Mouse (Mus musculus) brown adipose tissue, adult 24 weeks (tissue): Measurements from ENCODE around the gene Tmem185b. TPM values are rescaled to one million over a fixed set of nuclear protein-coding genes. Genes with fewer than 3 reads are reported as not detected.
A peak's percentile ranks its signal among the peaks of the same experiment; 100 is the strongest.

Experiments used
- H3K27ac ChIP-seq: fragments of 200-500 bp; replicated peaks from 2 replicates; pipeline ENCODE4 v1.5.1; 2012; ENCODE audit warnings: low read depth, mild to moderate bottlenecking, low read length
- H3K4me1 ChIP-seq: fragments of 200-500 bp; 2 replicates; pipeline ENCODE4 v1.6.1; 2012; ENCODE audit warnings: low read length, mixed read lengths; ENCODE audit not compliant: control insufficient read depth, insufficient read depth, insufficient read length
- H3K4me3 ChIP-seq: fragments of 200-500 bp; 2 replicates; pipeline ENCODE4 v1.5.1; 2012; ENCODE audit warnings: low read depth, mild to moderate bottlenecking, low read length, moderate library complexity; ENCODE audit not compliant: insufficient read depth
- polyA plus RNA-seq: library from polyadenylated mRNA; stranded (reverse); fragments of >200 nt; gene quantifications from 2 replicates; pipeline ENCODE4 v1.2.4, GENCODE M21; 2012; ENCODE audit not compliant: missing spikeins, insufficient read depth, insufficient read length

Gene Tmem185b
- polyA plus RNA-seq, 1 experiment, result 5.9 TPM

DNA sequence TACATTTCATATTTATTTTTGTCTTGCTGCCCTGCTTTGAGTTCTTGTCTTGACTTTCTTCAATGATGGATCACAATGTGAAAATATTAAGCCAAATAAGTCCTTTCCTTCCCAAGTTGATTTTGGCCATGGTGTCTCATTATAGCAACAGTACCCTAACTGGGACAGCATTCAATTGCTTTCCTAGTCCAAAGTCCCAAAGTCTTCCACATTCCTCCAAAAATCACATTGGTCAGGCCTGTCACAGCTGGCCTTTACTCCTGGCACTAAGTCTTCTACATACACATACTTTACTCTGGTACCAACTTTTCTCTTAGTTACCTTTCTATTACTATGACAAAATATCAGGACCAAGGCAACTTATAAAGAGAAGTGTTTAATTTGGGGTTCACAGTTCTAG is 7.2 kb upstream of the Tmem185b start:
- Histone ChIP-seq H3K4me3 (no peak overlapping the region), H3K4me1 (no peaks in the 10 kb centered on the region), H3K27ac (no peak overlapping the region)

DNA sequence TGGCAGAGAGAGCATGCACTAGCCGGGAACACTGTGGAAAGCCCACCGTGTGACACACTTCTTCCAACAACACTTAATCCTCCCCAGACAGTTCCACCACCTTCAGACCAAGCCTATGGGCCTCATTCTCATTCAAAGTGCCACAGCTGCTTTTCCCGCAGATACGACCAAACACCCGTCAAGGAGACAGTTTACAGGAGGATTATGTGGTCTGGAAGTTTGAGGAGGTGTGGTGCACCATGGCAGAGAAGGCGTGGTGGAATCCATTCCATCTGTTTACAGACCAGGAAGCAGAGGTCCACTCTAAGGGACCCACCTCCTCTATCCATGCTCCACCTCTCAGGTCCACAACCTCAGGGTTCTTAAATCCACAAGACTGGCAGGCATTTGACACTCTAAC is 6.7 kb upstream of the Tmem185b start:
- Histone ChIP-seq H3K4me1 (no peaks in the 10 kb centered on the region), H3K4me3 (no peak overlapping the region), H3K27ac (no peak overlapping the region)

DNA sequence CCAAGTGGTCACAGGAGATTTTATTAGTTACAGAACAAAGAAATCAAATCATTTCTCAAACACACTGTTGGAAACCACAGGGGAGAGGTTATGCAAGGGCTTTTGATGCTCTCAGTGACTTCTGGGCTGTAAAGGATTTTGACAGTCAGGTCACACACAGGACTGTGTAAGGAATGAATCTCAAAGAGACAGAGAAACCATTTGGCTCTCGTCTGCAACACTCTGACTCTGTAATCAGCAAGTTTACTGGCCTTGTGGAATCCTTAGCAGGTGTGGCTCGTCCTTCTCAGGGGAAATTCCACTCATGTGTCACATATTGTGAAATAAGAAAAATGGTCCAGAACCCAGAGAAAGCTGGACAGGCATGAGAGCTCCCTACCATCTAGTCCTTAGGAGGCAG is 4.9 kb upstream of the Tmem185b start:
- no peak overlapping the region for H3K27ac ChIP-seq
- H3K4me1 ChIP-seq, result peaks cover 7% of the 10 kb centered on the region; the same call in 1 of the 2 replicates
- no peak overlapping the region for H3K4me3 ChIP-seq

DNA sequence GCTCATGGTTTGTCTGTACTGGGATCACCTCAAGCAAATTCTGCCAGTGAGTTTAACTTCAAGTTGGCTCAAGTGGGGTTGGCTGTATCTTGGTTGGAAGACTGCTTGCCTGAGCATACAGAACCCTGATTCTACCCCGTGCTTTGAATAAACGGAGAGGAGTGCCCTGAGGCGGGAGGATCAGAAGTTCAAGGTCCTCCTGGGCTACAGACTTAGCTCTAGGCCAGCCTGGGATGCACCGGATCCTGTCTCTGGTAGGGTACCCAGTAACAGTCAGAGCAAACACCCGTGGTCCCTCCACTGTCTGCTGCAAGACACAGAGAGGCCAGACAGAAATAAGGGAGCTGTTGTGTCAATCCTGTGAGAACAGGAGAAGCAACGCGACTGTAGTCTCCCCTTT is 4.3 kb upstream of the Tmem185b start:
- H3K4me1 ChIP-seq, result peaks cover 10% of the 10 kb centered on the region
- no peak overlapping the region for H3K27ac ChIP-seq

DNA sequence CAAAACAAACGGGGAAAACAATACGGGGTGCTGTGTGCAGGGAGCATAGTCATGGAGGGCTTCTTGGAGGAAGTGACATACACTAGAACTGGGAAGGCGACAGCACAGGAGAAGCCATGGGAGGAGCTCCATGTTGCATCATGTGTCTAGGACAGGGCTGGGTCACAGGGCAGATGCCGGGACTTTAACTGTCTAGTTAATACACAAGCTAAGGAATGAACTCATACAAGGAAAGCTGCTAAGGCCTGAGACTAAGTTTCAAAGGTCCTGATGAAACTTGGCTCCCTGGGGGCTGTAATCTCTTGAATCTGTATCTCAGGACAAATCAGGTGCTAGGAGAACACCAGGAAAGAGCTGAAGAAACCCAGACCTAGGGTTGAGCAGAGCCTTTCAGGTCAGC is 3.2 kb upstream of the Tmem185b start:
- H3K4me3 ChIP-seq, result no peak overlapping the region
- peaks cover 14% of the 10 kb centered on the region for H3K4me1 ChIP-seq
- no peak overlapping the region for H3K27ac ChIP-seq

More for the DNA sequence above, 4.3 kb upstream of the Tmem185b start:
- no peak overlapping the region for H3K4me3 ChIP-seq

DNA sequence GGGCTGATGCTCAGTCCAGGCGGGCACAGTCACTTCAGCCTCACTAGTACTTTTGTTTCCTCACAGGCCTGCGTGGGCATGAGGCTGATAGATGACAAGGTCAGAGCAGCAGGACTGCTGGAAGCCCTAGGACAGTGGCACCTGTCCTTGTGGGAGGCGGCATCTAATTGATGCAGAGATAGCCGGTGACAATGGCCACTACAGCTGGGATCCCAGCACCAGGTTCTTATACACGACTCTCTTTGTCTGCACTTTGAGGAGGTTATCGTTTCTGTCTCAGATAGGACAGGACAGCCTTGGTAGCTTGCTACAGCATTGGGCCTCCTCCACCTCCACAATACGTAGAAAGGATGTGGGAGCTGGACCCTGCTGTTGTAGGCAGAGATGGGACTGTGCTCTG is 2.6 kb upstream of the Tmem185b start:
- H3K4me3 ChIP-seq, result no peak overlapping the region
- H3K4me1 ChIP-seq, result peaks cover 14% of the 10 kb centered on the region
- no peak overlapping the region for H3K27ac ChIP-seq

DNA sequence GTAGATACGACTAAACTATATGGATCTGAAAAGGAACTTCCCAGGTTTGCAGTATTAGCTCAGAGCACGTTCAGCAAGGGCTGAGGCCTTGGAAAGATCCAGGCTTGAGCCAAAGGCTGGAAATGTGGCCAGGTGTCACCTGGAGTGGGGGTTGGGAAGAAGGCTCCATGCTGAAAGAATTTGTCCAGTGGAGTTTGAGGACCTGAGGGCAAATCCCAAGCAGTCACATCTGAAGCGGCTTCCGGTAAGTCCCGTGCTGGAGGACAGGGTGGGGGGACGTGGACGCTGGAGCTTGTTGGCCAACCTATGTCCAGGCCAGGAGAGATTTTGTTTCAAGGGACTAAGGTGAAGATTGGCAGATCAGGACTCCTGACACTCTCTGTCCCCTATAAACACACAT is 2.1 kb upstream of the Tmem185b start:
- H3K27ac ChIP-seq, result no peak overlapping the region
- H3K4me1 ChIP-seq, result peaks cover 14% of the 10 kb centered on the region
- H3K4me3 ChIP-seq, result no peak overlapping the region

DNA sequence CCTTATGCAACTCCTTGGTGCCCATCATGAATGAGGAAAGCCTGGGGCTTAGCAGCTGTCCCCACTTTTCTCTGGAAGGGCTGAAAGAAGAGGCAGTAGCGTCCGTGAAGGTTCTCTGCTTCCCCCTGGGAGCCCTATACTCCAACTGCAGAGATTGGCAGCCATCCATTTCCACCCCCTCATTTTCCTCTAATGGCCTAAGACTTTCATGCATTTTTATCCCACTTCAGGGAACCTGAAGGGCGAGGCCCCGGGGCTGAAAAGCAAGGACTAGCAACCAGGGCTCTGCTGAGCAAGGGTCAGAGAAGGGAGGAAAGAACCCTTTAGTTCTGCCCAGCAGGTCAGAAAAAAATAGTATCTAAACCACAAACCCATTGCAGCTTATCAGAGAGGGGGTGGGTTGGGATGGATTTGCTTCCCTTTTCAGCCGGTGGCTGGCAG is 936 bp upstream of the Tmem185b start:
- Histone ChIP-seq H3K27ac (0 out of 2 replicates have a peak overlapping the region, but pooled peaks have one; percentile 9), H3K4me3 (peak overlapping the region; percentile 76)

DNA sequence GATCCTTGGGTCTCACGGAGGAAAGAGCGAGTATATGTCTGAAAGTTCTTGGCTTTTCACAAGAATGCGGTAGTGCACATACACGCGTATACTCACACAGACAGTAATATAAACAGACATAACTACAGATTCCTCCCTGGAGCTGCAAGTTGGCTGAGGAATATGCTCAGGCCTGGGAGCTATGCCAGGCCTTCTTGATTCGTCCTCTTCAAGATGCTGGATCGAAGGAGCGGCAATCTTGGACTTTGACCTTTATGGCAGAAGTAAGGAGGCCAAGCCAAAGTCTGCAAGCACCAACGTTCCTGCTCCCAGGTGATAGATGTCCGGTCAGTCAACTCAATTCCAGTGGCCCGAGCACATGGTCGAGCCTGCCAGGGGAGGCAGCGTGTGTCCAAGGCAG is 5.0 kb downstream of the Tmem185b start:
- no peak overlapping the region for H3K27ac ChIP-seq
- H3K4me1 ChIP-seq, result peaks cover 8% of the 10 kb centered on the region
- no peak overlapping the region for H3K4me3 ChIP-seq

More for the DNA sequence above, 936 bp upstream of the Tmem185b start:
- H3K4me1 ChIP-seq, result peaks cover 14% of the 10 kb centered on the region

DNA sequence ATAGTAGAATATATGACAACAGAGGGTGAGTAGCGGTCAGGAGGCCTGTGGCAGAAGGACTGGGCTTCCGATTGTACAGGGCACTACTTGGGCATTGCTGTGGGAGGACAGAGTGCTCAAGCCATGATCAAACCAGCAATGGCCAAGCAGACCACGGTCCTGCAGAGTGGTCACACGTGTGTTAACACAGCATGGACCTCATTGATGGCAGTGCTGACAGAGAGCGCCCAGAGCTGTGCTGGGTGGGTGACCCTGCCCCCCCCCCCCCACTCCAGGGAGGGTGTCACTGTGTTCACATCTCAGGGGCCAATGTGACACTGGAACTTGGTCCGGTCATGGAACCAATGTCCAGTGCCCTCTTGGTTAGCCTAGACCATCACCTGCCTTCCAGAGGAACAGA is 6.2 kb downstream of the Tmem185b start:
- Histone ChIP-seq H3K27ac (no peak overlapping the region), H3K4me1 (no peaks in the 10 kb centered on the region), H3K4me3 (no peak overlapping the region)

DNA sequence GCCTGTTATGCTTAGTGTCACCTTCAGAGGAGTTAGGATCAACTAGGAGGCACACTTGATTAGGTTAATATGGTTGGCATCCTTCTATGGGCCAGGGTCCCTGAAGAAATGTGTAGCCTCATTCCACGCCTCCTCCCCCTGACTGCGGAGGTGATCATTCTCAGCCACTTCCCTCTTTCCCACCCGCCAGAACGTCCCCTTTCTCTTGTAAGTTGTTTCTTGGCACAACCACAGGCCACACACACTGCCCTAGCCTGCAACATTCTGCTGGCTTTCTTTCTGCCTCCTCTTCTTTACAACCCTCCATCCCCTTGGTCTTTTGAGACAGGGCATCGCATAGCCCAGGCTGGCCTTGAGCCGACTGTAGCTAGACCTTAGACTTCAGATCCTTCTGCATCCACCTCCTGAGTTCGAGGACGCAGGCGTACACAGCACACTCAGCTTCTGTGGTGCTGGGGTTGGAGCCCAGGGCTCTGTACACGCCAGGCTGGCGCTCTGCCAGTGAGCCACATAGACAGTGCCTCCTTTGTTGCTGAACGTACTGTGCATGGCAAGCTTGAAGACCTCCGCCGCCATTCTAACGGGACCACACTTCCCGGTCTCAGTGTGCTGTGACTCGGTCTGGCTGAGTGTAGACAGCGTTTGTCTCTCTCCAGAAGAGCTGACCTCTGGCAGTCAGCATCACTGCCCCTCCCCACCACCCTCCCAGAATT is 7.3 kb downstream of the Tmem185b start:
- no peaks in the 10 kb centered on the region for H3K4me1 ChIP-seq
- no peak overlapping the region for H3K27ac ChIP-seq
- no peak overlapping the region for H3K4me3 ChIP-seq

DNA sequence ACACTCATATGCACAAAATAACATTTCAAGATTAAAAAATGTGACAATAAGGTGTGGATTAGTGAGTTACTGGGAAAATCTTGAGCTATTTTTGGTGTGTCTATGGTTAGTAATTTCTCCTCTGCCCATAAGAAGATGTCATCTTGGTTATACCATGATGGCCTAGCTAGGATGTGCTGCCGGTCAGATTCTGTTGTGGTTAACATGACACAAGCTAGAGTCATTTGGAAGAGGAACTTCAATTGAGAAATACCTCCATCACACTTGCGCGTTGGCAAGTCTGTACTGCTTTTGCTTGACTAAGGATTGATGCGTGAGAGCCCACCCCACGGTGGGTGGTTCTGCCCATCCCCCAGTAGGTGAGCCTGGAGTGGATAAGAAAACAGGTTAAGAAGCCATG is 8.4 kb downstream of the Tmem185b start:
- no peak overlapping the region for H3K27ac ChIP-seq
- H3K4me3 ChIP-seq, result no peak overlapping the region
- H3K4me1 ChIP-seq, result no peaks in the 10 kb centered on the region

DNA sequence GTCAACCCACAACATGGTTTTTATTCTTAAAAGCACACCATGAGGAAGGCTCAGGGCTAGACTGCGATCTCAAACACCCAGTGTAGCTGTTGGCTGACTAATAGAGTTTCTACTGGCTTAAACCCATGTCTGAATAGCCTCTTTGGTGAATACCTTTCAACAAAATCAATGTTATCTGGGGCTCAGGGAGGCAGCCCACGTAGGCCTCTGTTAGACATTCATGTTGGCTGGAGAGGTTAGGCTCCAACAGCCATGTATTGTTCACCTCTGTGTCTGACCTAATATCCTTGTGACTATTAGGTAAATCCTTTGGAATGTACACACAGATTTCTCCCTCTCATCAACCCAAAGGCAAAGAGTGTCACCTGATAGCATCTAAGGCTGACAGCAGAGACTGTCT is 10.2 kb downstream of the Tmem185b start:
- Histone ChIP-seq H3K27ac (no peak overlapping the region), H3K4me1 (no peaks in the 10 kb centered on the region), H3K4me3 (no peak overlapping the region)

DNA sequence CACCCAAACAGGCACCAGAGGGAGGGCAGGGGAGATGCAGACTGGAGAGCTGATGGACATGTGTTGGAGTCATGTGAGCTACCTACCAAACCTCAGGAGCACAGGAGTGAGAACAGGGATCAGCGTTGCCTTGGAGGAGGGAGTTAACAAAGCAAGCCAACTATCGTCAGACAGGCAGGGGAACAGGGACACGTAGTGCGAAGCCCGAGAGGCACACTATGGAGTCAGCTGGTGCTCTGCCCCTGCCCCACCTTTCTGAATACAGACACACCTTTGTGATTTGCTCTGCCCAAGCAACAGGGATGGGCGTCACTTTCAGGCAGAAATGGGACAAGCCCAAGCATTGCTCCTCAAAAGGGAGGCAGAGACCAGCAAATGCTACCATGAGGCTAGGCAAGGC is 11.7 kb downstream of the Tmem185b start:
- Histone ChIP-seq H3K4me3 (no peak overlapping the region), H3K27ac (no peak overlapping the region), H3K4me1 (no peaks in the 10 kb centered on the region)

DNA sequence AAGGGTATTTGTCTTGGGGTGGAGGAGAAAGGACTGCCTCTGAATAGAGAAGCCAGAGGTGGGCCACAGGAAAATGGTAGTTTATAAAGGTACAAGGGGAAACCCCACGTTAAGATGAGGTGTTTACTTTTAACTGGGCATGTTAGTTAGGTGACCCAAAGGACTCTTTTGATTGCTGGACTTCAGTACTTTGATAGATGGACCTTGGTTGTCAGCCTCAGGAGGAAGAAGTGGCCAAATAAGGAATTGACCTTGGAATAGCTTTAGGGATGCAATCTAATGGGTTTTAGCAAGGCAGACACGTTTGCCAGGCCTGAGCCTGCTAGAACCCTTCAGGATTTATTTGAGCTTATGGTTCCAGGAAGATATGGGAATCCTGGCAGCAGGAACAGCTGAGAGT is 13.3 kb downstream of the Tmem185b start:
- Histone ChIP-seq H3K27ac (no peak overlapping the region), H3K4me1 (no peaks in the 10 kb centered on the region), H3K4me3 (no peak overlapping the region)

DNA sequence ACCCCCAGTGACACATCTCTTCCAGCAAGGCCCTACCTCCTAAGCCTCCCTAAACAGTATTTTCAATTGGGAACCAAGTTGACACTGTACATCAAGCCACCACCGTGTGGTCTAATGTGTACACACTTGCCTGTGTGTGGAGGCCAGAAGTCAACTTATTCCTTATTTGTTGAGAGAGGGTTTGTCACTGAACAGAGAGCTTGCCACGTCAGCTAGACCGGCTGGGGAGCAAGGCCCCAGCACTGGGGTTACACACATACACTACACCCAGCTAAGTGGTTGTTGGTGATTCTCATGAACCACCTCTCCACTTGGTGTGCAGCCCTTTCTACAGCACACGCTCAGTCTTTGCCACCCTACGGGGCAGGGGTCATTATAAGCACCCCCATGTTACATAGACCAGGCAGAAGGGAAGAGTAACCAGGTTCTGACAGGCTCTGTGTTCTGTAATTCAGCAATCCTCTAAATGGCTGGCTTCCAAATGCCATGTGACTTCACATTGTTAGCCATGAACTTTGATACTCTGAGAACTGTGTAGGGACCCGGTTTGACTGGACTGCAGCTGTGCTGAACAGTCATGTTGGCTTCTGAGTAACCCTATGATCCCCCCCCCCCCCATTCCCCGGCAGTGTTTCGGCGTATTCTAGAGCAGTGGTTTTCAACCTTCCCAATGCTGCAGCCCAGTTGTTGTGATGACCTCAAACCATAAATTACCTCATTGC is 15.0 kb downstream of the Tmem185b start:
- no peaks in the 10 kb centered on the region for H3K4me1 ChIP-seq
- H3K4me3 ChIP-seq, result no peak overlapping the region
- no peak overlapping the region for H3K27ac ChIP-seq
